Mouse (Mus musculus): ENCODE measurements around the gene Arhgef6. TPM values are rescaled to one million over a fixed set of nuclear protein-coding genes. Genes with fewer than 3 reads are reported as not detected.

The Arhgef6 gene
- total and polyA plus RNA-seq, 3 experiments, result 1.1 to 3.3 TPM; not detected in 1

GRCm38 (mm10) chrX:57282184-57282583 lies 56.3 kb downstream of the Arhgef6 start:
- Histone ChIP-seq H3K4me1 (ENCODE audit: control insufficient read depth in 1 of 2, insufficient read depth in 2 of 2, low read length in 2 of 2) (no peaks in the 10 kb centered on the region), H3K9me3 (replicated peaks; ENCODE audit: insufficient read depth, low read length) (no peaks in the 10 kb centered on the region), H3K27me3 (ENCODE audit: control insufficient read depth in 1 of 2, insufficient read depth in 2 of 2, low read length in 2 of 2) (no peaks in the 10 kb centered on the region; a peak in 1 of 4 replicates), H3K4me3 (ENCODE audit: control insufficient read depth in 1 of 2, insufficient read depth in 1 of 2, low read depth in 2 of 2, low read length in 2 of 2) (no peak overlapping the region), H3K9ac (ENCODE audit: control insufficient read depth, low read depth, low read length, poor library complexity, severe bottlenecking) (no peak overlapping the region), H3K79me2 (ENCODE audit: control insufficient read depth, insufficient read depth, low read length, poor library complexity) (no peaks in the 10 kb centered on the region), H3K27ac (ENCODE audit: control insufficient read depth, low read depth, low read length) (no peak overlapping the region), H3K36me3 (ENCODE audit: control insufficient read depth in 1 of 2, insufficient read depth in 2 of 2, low read length in 2 of 2) (no peaks in the 10 kb centered on the region)
- TF ChIP-seq RAD21 (IDR thresholded peaks at IDR 0.05; ENCODE audit: low read depth, low read length), result no peak
- no peak for TF ChIP-seq NRF1 (IDR thresholded peaks at IDR 0.05; ENCODE audit: insufficient read depth, low read depth, low read length, poor library complexity, severe bottlenecking)
- DNase-seq (ENCODE audit: low read depth, low spot score), result no peak

GRCm38 (mm10) chrX:57277560-57278335 lies 60.8 kb downstream of the Arhgef6 start:
- TF ChIP-seq POLR2A (IDR thresholded peaks at IDR 0.05; ENCODE audit: control insufficient read depth in 1 of 2, insufficient read depth in 1 of 2, low read depth in 1 of 2, low read length in 2 of 2, poor library complexity in 1 of 2), result no peak
- TF ChIP-seq MYC (IDR thresholded peaks at IDR 0.05; ENCODE audit: low read depth, low read length), result no peak
- TF ChIP-seq CHD1 (IDR thresholded peaks at IDR 0.05; ENCODE audit: low read depth, low read length), result no peak
- TF ChIP-seq MYB (IDR thresholded peaks at IDR 0.05; ENCODE audit: low read depth, low read length), result no peak
- no peak for TF ChIP-seq CHD2 (IDR thresholded peaks at IDR 0.05; ENCODE audit: low read length)
- TF ChIP-seq POLR2AphosphoS5 (IDR thresholded peaks at IDR 0.05; ENCODE audit: borderline replicate concordance, low read depth, low read length), result no peak
- no peak for TF ChIP-seq MEF2A (IDR thresholded peaks at IDR 0.05; ENCODE audit: extremely low read depth, insufficient replicate concordance, low read depth, low read length, poor library complexity, severe bottlenecking)
- no peak for TF ChIP-seq ETS1 (IDR thresholded peaks at IDR 0.05; ENCODE audit: low read depth, low read length)
- Histone ChIP-seq H3K4me1 (ENCODE audit: control insufficient read depth in 1 of 2, insufficient read depth in 2 of 2, low read length in 2 of 2) (no peaks in the 10 kb centered on the region), H3K27me3 (ENCODE audit: control insufficient read depth in 1 of 2, insufficient read depth in 2 of 2, low read length in 2 of 2) (no peaks in the 10 kb centered on the region; a peak in 1 of 4 replicates), H3K36me3 (ENCODE audit: control insufficient read depth in 1 of 2, insufficient read depth in 2 of 2, low read length in 2 of 2) (no peaks in the 10 kb centered on the region), H3K79me2 (ENCODE audit: control insufficient read depth, insufficient read depth, low read length, poor library complexity) (no peaks in the 10 kb centered on the region), H3K9ac (ENCODE audit: control insufficient read depth, low read depth, low read length, poor library complexity, severe bottlenecking) (no peak overlapping the region), H3K9me3 (replicated peaks; ENCODE audit: insufficient read depth, low read length) (no peaks in the 10 kb centered on the region), H3K4me3 (ENCODE audit: control insufficient read depth in 1 of 2, insufficient read depth in 1 of 2, low read depth in 2 of 2, low read length in 2 of 2) (no peak overlapping the region), H3K27ac (ENCODE audit: control insufficient read depth, low read depth, low read length) (no peak overlapping the region)
- no peak for DNase-seq (ENCODE audit: low read depth, low spot score)

GRCm38 (mm10) chrX:57263515-57263914 lies 75.0 kb downstream of the Arhgef6 start:
- DNase-seq (ENCODE audit: low read depth, low spot score), result no peak
- H3K27me3 ChIP-seq (ENCODE audit: control insufficient read depth in 1 of 2, insufficient read depth in 2 of 2, low read length in 2 of 2), result no peaks in the 10 kb centered on the region

More at GRCm38 (mm10) chrX:57263515-57263914, 75.0 kb downstream of the Arhgef6 start:
- Histone ChIP-seq H3K79me2 (ENCODE audit: control insufficient read depth, insufficient read depth, low read length, poor library complexity) (no peaks in the 10 kb centered on the region), H3K27ac (ENCODE audit: control insufficient read depth, low read depth, low read length) (no peak overlapping the region), H3K4me1 (ENCODE audit: control insufficient read depth in 1 of 2, insufficient read depth in 2 of 2, low read length in 2 of 2) (no peaks in the 10 kb centered on the region), H3K36me3 (ENCODE audit: control insufficient read depth in 1 of 2, insufficient read depth in 2 of 2, low read length in 2 of 2) (no peaks in the 10 kb centered on the region), H3K9me3 (replicated peaks; ENCODE audit: insufficient read depth, low read length) (no peaks in the 10 kb centered on the region), H3K9ac (ENCODE audit: control insufficient read depth, low read depth, low read length, poor library complexity, severe bottlenecking) (no peak overlapping the region), H3K4me3 (ENCODE audit: control insufficient read depth in 1 of 2, insufficient read depth in 1 of 2, low read depth in 2 of 2, low read length in 2 of 2) (no peak overlapping the region)
- no peak for TF ChIP-seq ELF1 (IDR thresholded peaks at IDR 0.05; ENCODE audit: low read depth, low read length)
- no peak for TF ChIP-seq CHD2 (IDR thresholded peaks at IDR 0.05; ENCODE audit: low read length)
- no peak for TF ChIP-seq RCOR1 (IDR thresholded peaks at IDR 0.05; ENCODE audit: low read depth, low read length)
- no peak for TF ChIP-seq HCFC1 (IDR thresholded peaks at IDR 0.05; ENCODE audit: low read depth, low read length)
- no peak for TF ChIP-seq GATA1 (IDR thresholded peaks at IDR 0.05; ENCODE audit: low read depth, low read length)
- no peak for TF ChIP-seq BHLHE40 (IDR thresholded peaks at IDR 0.05; ENCODE audit: borderline replicate concordance, low read depth, low read length)
- TF ChIP-seq MAZ (IDR thresholded peaks at IDR 0.05; ENCODE audit: low read depth, low read length), result no peak
- no peak for TF ChIP-seq USF1 (IDR thresholded peaks at IDR 0.05; ENCODE audit: low read depth, low read length)
- no peak for TF ChIP-seq TCF12 (IDR thresholded peaks at IDR 0.05; ENCODE audit: low read depth, low read length)
- TF ChIP-seq CHD1 (IDR thresholded peaks at IDR 0.05; ENCODE audit: low read depth, low read length), result no peak
- no peak for TF ChIP-seq ETS1 (IDR thresholded peaks at IDR 0.05; ENCODE audit: low read depth, low read length)
- no peak for TF ChIP-seq KAT2A (conservative IDR thresholded peaks at IDR 0.05; ENCODE audit: low read depth, low read length)
- no peak for TF ChIP-seq GABPA (IDR thresholded peaks at IDR 0.05; ENCODE audit: low read depth, low read length)
- TF ChIP-seq MAFK (IDR thresholded peaks at IDR 0.05; ENCODE audit: borderline replicate concordance, low read depth, low read length), result no peak
- no peak for TF ChIP-seq ZKSCAN1 (IDR thresholded peaks at IDR 0.05; ENCODE audit: low read depth, low read length)
- TF ChIP-seq NELFE (IDR thresholded peaks at IDR 0.05; ENCODE audit: low read depth, low read length), result no peak

Data from MEL (cell line).